In the genomic region with DNA sequence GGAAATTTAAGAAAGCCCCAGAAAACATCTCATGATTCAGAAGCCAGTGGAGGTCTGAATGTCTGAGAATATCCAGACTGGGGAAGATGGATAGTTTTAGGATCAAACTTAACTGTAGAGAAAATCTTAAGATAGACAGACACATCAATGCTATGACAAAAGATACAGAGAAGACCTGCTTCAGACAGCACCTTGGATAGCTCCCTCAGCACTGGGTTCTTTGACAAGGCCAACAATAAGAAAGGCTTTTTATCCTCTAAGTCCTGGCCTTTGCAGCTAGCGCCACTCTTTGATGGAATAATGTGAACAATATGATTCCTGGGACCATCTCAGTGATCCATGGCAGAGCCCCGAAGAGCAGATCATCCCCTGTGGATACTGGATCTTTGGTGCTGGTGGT, we compare ENCODE assay signal across 20 mouse cellular contexts. TPM values are rescaled to one million over a fixed set of nuclear protein-coding genes. Genes with fewer than 3 reads are reported as not detected.
DNase-seq lines count a peak whose midpoint lies in the region; ATAC-seq lines count a peak whose summit lies in the region.
"Had no signal": no experiment of that assay in that cellular context is flagged by ENCODE, and none has a peak within 500 bp of the region (broad histone marks: within the 10 kb centered on the region; RNA-seq: fewer than 3 reads in every experiment).

No protein-coding gene starts in this region.

- H3K27ac ChIP-seq in kidney, embryonic 15.5 days = no peak overlapping the region
- H3K27ac ChIP-seq: embryonic facial prominence, embryonic 15.5 days; heart, embryonic 10.5 days had no signal

- H3K9me3 ChIP-seq in kidney, embryonic 15.5 days (replicated peaks) = no peaks in the 10 kb centered on the region
- H3K9me3 ChIP-seq: embryonic facial prominence, embryonic 15.5 days; heart, embryonic 10.5 days had no signal

- H3K4me1 ChIP-seq in kidney, embryonic 15.5 days = no peaks in the 10 kb centered on the region
- H3K4me1 ChIP-seq: embryonic facial prominence, embryonic 15.5 days; heart, embryonic 10.5 days had no signal

- WGBS in kidney, embryonic 15.5 days = 58% methylated on average over 2 of the region's 2 CpGs

- peaks cover 2% of the 10 kb centered on the region; the same call in 1 of the 2 replicates for H3K27me3 ChIP-seq in kidney, embryonic 15.5 days

- H3K4me3 ChIP-seq in kidney, embryonic 15.5 days (replicated peaks) = no peak overlapping the region
- H3K4me3 ChIP-seq: embryonic facial prominence, embryonic 15.5 days; heart, embryonic 10.5 days had no signal

- H3K9ac ChIP-seq in kidney, embryonic 15.5 days = no peak overlapping the region
- H3K9ac ChIP-seq: embryonic facial prominence, embryonic 15.5 days had no signal

- no peak for ATAC-seq in kidney, embryonic 15.5 days (replicated peaks; ENCODE audit: low FRiP score)
- ATAC-seq: hindbrain, embryonic 16.5 days; intestine, postnatal 0 days had no signal

- no peaks in the 10 kb centered on the region for H3K36me3 ChIP-seq in kidney, embryonic 15.5 days
- H3K36me3 ChIP-seq: embryonic facial prominence, embryonic 15.5 days; heart, embryonic 10.5 days had no signal

- peak; percentile 40 to 52 for DNase-seq in kidney, postnatal 4 days
- DNase-seq in MEL-GATA-1-ER (ENCODE audit: extremely low read depth, low read depth) (peak; percentile 2), liver (no peak)
- peak; percentile 34 for DNase-seq in embryo, embryonic 11 days
- DNase-seq in right cerebral cortex, adult 2 months (ENCODE audit: low spot score in 2 of 2) = no peak
- no peak for DNase-seq in layer of hippocampus, adult 8-10 months (ENCODE audit: low spot score in 2 of 2)
- DNase-seq: cerebellum, adult 11-12 months; cerebellum, postnatal 25 days; gastrocnemius, postnatal 36 days; kidney, postnatal 36 days; lung, adult 18-20 months; lung, postnatal 4 days; retina, postnatal 1 day had no signal

- no peak overlapping the region for H3K4me2 ChIP-seq in kidney, embryonic 15.5 days
- H3K4me2 ChIP-seq: embryonic facial prominence, embryonic 15.5 days; midbrain, embryonic 11.5 days had no signal

RNA-seq across cellular contexts. Expression of a gene that starts 52.3 kb away (rescaled TPM):
- polyA plus RNA-seq in kidney, embryonic 15.5 days (2015; fragmentation: Nextera tagmentation; extraction: Ambion mirVana) = 0.93 and 2.2 TPM in 2 replicates
- total RNA-seq in layer of hippocampus, adult 8-10 months (2022) = 1 to 10 TPM in 3 of 4 experiments, under 1 TPM in 1; 0.72 to 3.5 (median 2.1) TPM
- total RNA-seq: neutrophil, adult 5-6 weeks had no signal

Comparison
In these comparisons a context has a peak if more than half of its experiments do, and no peak if none do; other contexts are left out.
1. DNase-seq: peak in kidney, postnatal 4 days (2 of 2), MEL-GATA-1-ER (single experiment) and embryo, embryonic 11 days (single experiment); none in right cerebral cortex, adult 2 months (0 of 2), liver (single experiment) and layer of hippocampus, adult 8-10 months (0 of 2).